Mouse (Mus musculus): ENCODE data around the gene Toe1. TPM values are rescaled to one million over a fixed set of nuclear protein-coding genes. Genes with fewer than 3 reads are reported as not detected.

Gene Toe1
- polyA plus RNA-seq, 1 experiment = 66.3 TPM

GRCm38 (mm10) chr4:116792453-116792852, 15.0 kb downstream of the Toe1 start:
- no peak for DNase-seq (ENCODE audit: low read depth)

GRCm38 (mm10) chr4:116788956-116789355, 18.5 kb downstream of the Toe1 start:
- no peak for DNase-seq (ENCODE audit: low read depth)

- DNase-seq (ENCODE audit: low read depth) = no peak
Observed at GRCm38 (mm10) chr4:116787985-116788760, 19.3 kb downstream of the Toe1 start.

- no peak for DNase-seq (ENCODE audit: low read depth)
Observed at GRCm38 (mm10) chr4:116786587-116786986, 20.9 kb downstream of the Toe1 start.

GRCm38 (mm10) chr4:116782171-116782570, 25.3 kb downstream of the Toe1 start:
- DNase-seq (ENCODE audit: low read depth) = no peak

GRCm38 (mm10) chr4:116781366-116781765, 26.1 kb downstream of the Toe1 start:
- no peak for DNase-seq (ENCODE audit: low read depth)

GRCm38 (mm10) chr4:116780541-116780940, 26.9 kb downstream of the Toe1 start:
- DNase-seq (ENCODE audit: low read depth) = no peak

GRCm38 (mm10) chr4:116777079-116777478, 30.4 kb downstream of the Toe1 start:
- no peak for DNase-seq (ENCODE audit: low read depth)

GRCm38 (mm10) chr4:116776391-116776790, 31.0 kb downstream of the Toe1 start:
- no peak for DNase-seq (ENCODE audit: low read depth)

GRCm38 (mm10) chr4:116769060-116769459, 38.4 kb downstream of the Toe1 start:
- no peak for DNase-seq (ENCODE audit: low read depth)

- no peak for DNase-seq (ENCODE audit: low read depth)
Observed at GRCm38 (mm10) chr4:116768510-116768909, 38.9 kb downstream of the Toe1 start.

- no peak for DNase-seq (ENCODE audit: low read depth)
Observed at GRCm38 (mm10) chr4:116764001-116764400, 43.4 kb downstream of the Toe1 start.

- DNase-seq (ENCODE audit: low read depth) = no peak
Observed at GRCm38 (mm10) chr4:116761914-116762313, 45.5 kb downstream of the Toe1 start.

GRCm38 (mm10) chr4:116749750-116750149, 57.7 kb downstream of the Toe1 start:
- no peak for DNase-seq (ENCODE audit: low read depth)

Other genes starting within 250 kb of the Toe1 start
- gene Gpbp1l1, start 250.0 kb downstream of the Toe1 start, polyA plus RNA-seq (2012; rRNA removed) = 48.8 and 49.0 TPM in 2 replicates
- gene Ccdc17, start 211.0 kb downstream of the Toe1 start, polyA plus RNA-seq (2012; rRNA removed) = 15.3 and 20.0 TPM in 2 replicates
- 3.8 and 4.4 TPM in 2 replicates for gene Nasp, start 179.7 kb downstream of the Toe1 start, polyA plus RNA-seq (2012; rRNA removed)
- 1,043 and 1,056 TPM in 2 replicates for gene Akr1a1, start 156.0 kb downstream of the Toe1 start, polyA plus RNA-seq (2012; rRNA removed)
- gene Prdx1, start 122.1 kb downstream of the Toe1 start, polyA plus RNA-seq (2012; rRNA removed) = 253 and 263 TPM in 2 replicates
- gene Mmachc, start 99.2 kb downstream of the Toe1 start, polyA plus RNA-seq (2012; rRNA removed) = 21.9 and 22.1 TPM in 2 replicates
- 21.3 and 25.8 TPM in 2 replicates for gene Ccdc163, start 99.1 kb downstream of the Toe1 start, polyA plus RNA-seq (2012; rRNA removed)
- gene Tesk2, start 86.7 kb downstream of the Toe1 start, polyA plus RNA-seq (2012; rRNA removed) = 12.7 and 12.8 TPM in 2 replicates
- 9.9 and 16.2 TPM in 2 replicates for gene Mutyh, start 83 bp upstream of the Toe1 start, polyA plus RNA-seq (2012; rRNA removed)
- gene Hpdl, start 14.1 kb upstream of the Toe1 start, polyA plus RNA-seq (2012; rRNA removed) = 65.7 and 74.3 TPM in 2 replicates
- gene Zswim5, start 69.7 kb upstream of the Toe1 start, polyA plus RNA-seq (2012; rRNA removed) = 2.3 and 3.8 TPM in 2 replicates
- gene Urod, start 186.8 kb upstream of the Toe1 start, polyA plus RNA-seq (2012; rRNA removed) = 125 and 141 TPM in 2 replicates
- 35.8 and 47.2 TPM in 2 replicates for gene Hectd3, start 187.7 kb upstream of the Toe1 start, polyA plus RNA-seq (2012; rRNA removed)
- 13.2 and 18.3 TPM in 2 replicates for gene Eif2b3, start 211.8 kb upstream of the Toe1 start, polyA plus RNA-seq (2012; rRNA removed)